Comparison of ENCODE assay signal across 23 mouse cellular contexts in the genomic region with DNA sequence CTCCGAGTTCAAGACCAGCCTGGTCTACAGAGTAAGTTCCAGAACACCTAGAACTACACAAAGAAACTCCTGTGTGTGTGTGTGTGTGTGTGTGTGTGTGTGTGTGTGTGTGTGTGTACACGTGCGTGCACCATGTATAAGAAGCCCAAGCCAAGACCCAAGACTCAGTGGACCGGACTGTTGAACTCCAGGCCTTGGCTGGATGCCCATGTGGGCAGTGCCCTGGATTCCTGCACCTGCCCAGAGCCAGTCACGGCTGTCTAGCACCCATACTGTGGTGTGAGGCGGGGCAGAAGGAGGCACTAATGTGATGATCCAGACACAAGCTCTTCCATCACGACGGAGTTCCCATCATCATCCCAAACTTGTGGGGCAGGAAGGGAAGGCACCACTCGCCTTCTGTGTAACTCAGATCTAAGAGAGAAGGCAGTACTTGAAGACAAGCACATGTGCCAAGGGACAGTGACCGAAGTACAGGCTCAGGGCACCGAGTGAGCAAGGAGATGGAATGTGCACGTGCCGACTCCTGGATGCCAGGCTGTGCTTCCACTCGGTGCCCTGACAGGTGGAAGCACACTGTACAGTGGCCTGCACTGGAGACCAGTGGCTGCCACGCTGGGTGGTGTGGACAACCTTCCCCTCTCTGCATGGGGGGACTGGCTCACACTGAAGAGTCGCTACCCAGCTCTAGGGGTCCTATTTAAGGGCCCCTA. TPM values are rescaled to one million over a fixed set of nuclear protein-coding genes. Genes with fewer than 3 reads are reported as not detected.
A peak's percentile ranks its signal among the peaks of the same experiment; 100 is the strongest.
DNase-seq lines count a peak whose midpoint lies in the region; ATAC-seq lines count a peak whose summit lies in the region.
"Had no signal": no experiment of that assay in that cellular context is flagged by ENCODE, and none has a peak within 500 bp of the region (broad histone marks: within the 10 kb centered on the region; RNA-seq: fewer than 3 reads in every experiment).

No protein-coding gene starts in this region.

- H3K4me1 ChIP-seq in intestine, embryonic 16.5 days (ENCODE audit: control insufficient read depth, insufficient read depth, low read length), result no peaks in the 10 kb centered on the region
- H3K4me1 ChIP-seq: embryonic facial prominence, embryonic 12.5 days; forebrain, embryonic 13.5 days had no signal

- H3K4me3 ChIP-seq in intestine, embryonic 16.5 days (ENCODE audit: low read length), result no peak overlapping the region
- H3K4me3 ChIP-seq: embryonic facial prominence, embryonic 12.5 days; erythroblast, embryonic 14.5 days; forebrain, embryonic 13.5 days; gastrocnemius, adult 2 months; hindbrain, embryonic 13.5 days; limb, embryonic 12.5 days; liver, embryonic 13.5 days had no signal

- H3K27ac ChIP-seq in intestine, embryonic 16.5 days (ENCODE audit: low read length), result no peak overlapping the region
- H3K27ac ChIP-seq: embryonic facial prominence, embryonic 12.5 days; forebrain, embryonic 13.5 days; gastrocnemius, adult 2 months; hindbrain, embryonic 13.5 days; limb, embryonic 12.5 days had no signal

- peaks cover 14% of the 10 kb centered on the region for H3K36me3 ChIP-seq in intestine, embryonic 16.5 days (ENCODE audit: control insufficient read depth, insufficient read depth, low read length)

- WGBS in intestine, embryonic 16.5 days, result 89% methylated on average over 16 of the region's 16 CpGs

- no peaks in the 10 kb centered on the region for H3K9me3 ChIP-seq in intestine, embryonic 16.5 days (ENCODE audit: control insufficient read depth, low read length)
- H3K9me3 ChIP-seq: embryonic facial prominence, embryonic 12.5 days; forebrain, embryonic 13.5 days; hindbrain, embryonic 13.5 days; limb, embryonic 12.5 days; liver, embryonic 13.5 days had no signal

- no peak overlapping the region for H3K9ac ChIP-seq in intestine, embryonic 16.5 days (ENCODE audit: low read depth, low read length)
- H3K9ac ChIP-seq: embryonic facial prominence, embryonic 12.5 days; forebrain, embryonic 13.5 days; limb, embryonic 12.5 days; liver, embryonic 13.5 days had no signal

- no peaks in the 10 kb centered on the region for H3K27me3 ChIP-seq in intestine, embryonic 16.5 days (replicated peaks; ENCODE audit: control insufficient read depth, insufficient read depth, low read length)
- H3K27me3 ChIP-seq: embryonic facial prominence, embryonic 12.5 days; limb, embryonic 12.5 days had no signal

- DNase-seq in cerebellum, postnatal 10 days, result peak; percentile 71 to 73
- DNase-seq in cerebellum, adult 8-10 months, result no peak
- DNase-seq in left cerebral cortex, postnatal 4 days, result peak; percentile 65
- DNase-seq in left cerebral cortex, postnatal 14 days (ENCODE audit: low spot score in 2 of 2), result no peak
- DNase-seq in retina, postnatal 1 day, result peak; percentile 27
- DNase-seq in retina, embryonic 14.5 days (ENCODE audit: low spot score), result no peak
- DNase-seq in spleen, postnatal 36 days (ENCODE audit: low spot score in 2 of 2), result no peak
- DNase-seq: adrenal gland, postnatal 14 days; cerebellum, adult 9-11 months; gastrocnemius, adult 2 months; liver, embryonic 13.5 days; lung, adult 2 months; lung, postnatal 14 days; right cerebral cortex, postnatal 14 days; spleen, adult 18-20 months; thymus, postnatal 25 days had no signal

- intact Hi-C loops in left cerebral cortex, postnatal 4 days (cut with DNase I), result loop anchor here (10.0 kb wide), 1 partner anchor 215 kb away; no protein-coding TSS in a partner anchor
- intact Hi-C loops in left cerebral cortex, postnatal 14 days (cut with DNase I), result loop anchor here (1.0 to 10.0 kb wide), 3 partner anchors 32 to 415 kb away; no protein-coding TSS in a partner anchor

- no peak overlapping the region for H3K4me2 ChIP-seq in intestine, embryonic 16.5 days (ENCODE audit: low read depth, low read length)
- H3K4me2 ChIP-seq: embryonic facial prominence, embryonic 12.5 days; forebrain, embryonic 13.5 days; hindbrain, embryonic 13.5 days; limb, embryonic 12.5 days; liver, embryonic 13.5 days had no signal

- no peak for ATAC-seq in intestine, embryonic 16.5 days
- ATAC-seq: inflammation-experienced regulatory T-cells, adult 6 months had no signal

RNA-seq across cellular contexts. Expression of a gene that starts 13.4 kb away (rescaled TPM):
- 10 to 100 TPM; 11.4 to 11.5 TPM for total RNA-seq in left cerebral cortex, postnatal 4 days (2021)
- total RNA-seq in left cerebral cortex, postnatal 14 days (2021), result 1 to 10 TPM; 1.6 to 2.8 TPM
- polyA plus RNA-seq in intestine, embryonic 16.5 days (2015; fragmentation: Nextera tagmentation; extraction: Ambion mirVana), result 11.6 and 14.8 TPM in 2 replicates
- polyA plus RNA-seq: inflammation-experienced regulatory T-cells, adult 6 months had no signal

RNA-seq across cellular contexts. Expression of a gene that starts 25.9 kb away (rescaled TPM):
- 100 to 1,000 TPM in 1 of 2 experiments, 10 to 100 TPM in 1; 93.1 to 108 TPM for total RNA-seq in left cerebral cortex, postnatal 4 days (2021)
- 100 to 1,000 TPM in 1 of 2 experiments, 10 to 100 TPM in 1; 96.8 to 102 TPM for total RNA-seq in left cerebral cortex, postnatal 14 days (2021)
- polyA plus RNA-seq in intestine, embryonic 16.5 days (2015; fragmentation: Nextera tagmentation; extraction: Ambion mirVana), result 18.8 and 18.9 TPM in 2 replicates

RNA-seq across cellular contexts. Expression of a gene that starts 41.7 kb away (rescaled TPM):
- 10 to 100 TPM in 1 of 2 experiments, 1 to 10 TPM in 1; 8.4 to 11.1 TPM for total RNA-seq in left cerebral cortex, postnatal 4 days (2021)
- 1 to 10 TPM; 7.6 to 8.5 TPM for total RNA-seq in left cerebral cortex, postnatal 14 days (2021)
- polyA plus RNA-seq in intestine, embryonic 16.5 days (2015; fragmentation: Nextera tagmentation; extraction: Ambion mirVana), result 25.0 and 25.2 TPM in 2 replicates

Comparison
In these comparisons a context has a peak if more than half of its experiments do, and no peak if none do; other contexts are left out.
1. DNase-seq: peak in cerebellum, postnatal 10 days (2 of 2), left cerebral cortex, postnatal 4 days (single experiment) and retina, postnatal 1 day (single experiment); none in cerebellum, adult 8-10 months (single experiment), left cerebral cortex, postnatal 14 days (0 of 2), retina, embryonic 14.5 days (single experiment) and spleen, postnatal 36 days (0 of 2).